Mouse (Mus musculus): ENCODE results near the gene Carns1. TPM values are rescaled to one million over a fixed set of nuclear protein-coding genes. Genes with fewer than 3 reads are reported as not detected.

The Carns1 gene
- polyA plus RNA-seq, 1 experiment, result 4.4 TPM

DNA sequence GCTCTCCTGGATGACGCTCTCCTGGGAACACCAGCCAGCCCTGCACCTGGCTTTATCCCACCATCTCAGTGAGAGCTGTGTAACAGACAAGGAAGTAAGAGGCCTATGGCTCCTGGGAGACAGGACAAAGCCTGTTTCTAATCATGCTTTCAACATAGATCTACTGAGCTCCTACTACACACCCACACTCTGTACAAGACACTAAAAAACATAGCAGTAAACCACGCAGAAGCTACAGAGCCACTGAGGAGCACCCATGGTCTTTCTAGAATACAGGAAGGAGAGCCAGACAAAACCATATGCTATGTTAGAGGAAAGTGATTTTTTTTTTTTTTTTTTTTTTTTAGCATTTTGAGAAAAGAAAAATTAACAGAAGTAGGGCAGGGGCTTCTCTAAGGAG, 56.9 kb downstream of the Carns1 start:
- no peaks in the 10 kb centered on the region for H3K27me3 ChIP-seq (ENCODE audit: control insufficient read depth, insufficient read depth, low read length)
- H3K27ac ChIP-seq (ENCODE audit: insufficient read depth, low read depth, low read length), result no peak overlapping the region
- H3K36me3 ChIP-seq (ENCODE audit: control insufficient read depth, insufficient read depth, low read length), result peaks cover 27% of the 10 kb centered on the region
- TF ChIP-seq CTCF (IDR thresholded peaks at IDR 0.05; ENCODE audit: extremely low read depth, insufficient read length, insufficient replicate concordance, low read depth, low read length) (no peak), POLR2A (IDR thresholded peaks at IDR 0.05; ENCODE audit: low read depth, low read length) (no peak)
- H3K4me1 ChIP-seq (ENCODE audit: control insufficient read depth, insufficient read depth, insufficient read length, low read length), result peaks cover 31% of the 10 kb centered on the region
- H3K4me3 ChIP-seq (ENCODE audit: low read depth, low read length), result no peak overlapping the region
- 94% methylated on average over 2 of the region's 2 CpGs for WGBS

DNA sequence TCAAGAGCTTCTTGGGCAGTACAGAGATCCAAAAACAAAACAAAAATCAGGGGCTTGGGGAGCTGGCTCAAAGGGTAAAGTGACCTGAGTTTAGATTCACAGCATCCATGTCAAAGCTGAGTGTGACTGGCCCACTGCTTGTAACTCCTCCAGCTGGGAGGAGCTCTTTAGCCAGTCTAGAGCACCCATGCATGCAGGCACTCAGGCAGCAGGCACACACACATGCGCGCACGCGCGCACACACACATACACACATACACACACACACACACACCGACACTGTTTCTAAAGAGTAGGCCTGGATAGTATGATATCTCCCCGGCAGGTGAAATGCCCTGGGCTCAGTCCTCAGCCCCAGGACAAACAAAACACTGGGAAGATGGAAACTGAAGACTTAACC, 58.3 kb downstream of the Carns1 start:
- WGBS, result 98% methylated on average over 7 of the region's 7 CpGs
- Histone ChIP-seq H3K4me3 (ENCODE audit: low read depth, low read length) (no peak overlapping the region), H3K27ac (ENCODE audit: insufficient read depth, low read depth, low read length) (no peak overlapping the region), H3K27me3 (ENCODE audit: control insufficient read depth, insufficient read depth, low read length) (no peaks in the 10 kb centered on the region), H3K36me3 (ENCODE audit: control insufficient read depth, insufficient read depth, low read length) (peaks cover 34% of the 10 kb centered on the region), H3K4me1 (ENCODE audit: control insufficient read depth, insufficient read depth, insufficient read length, low read length) (peaks cover 44% of the 10 kb centered on the region)
- TF ChIP-seq CTCF (IDR thresholded peaks at IDR 0.05; ENCODE audit: extremely low read depth, insufficient read length, insufficient replicate concordance, low read depth, low read length) (no peak), POLR2A (IDR thresholded peaks at IDR 0.05; ENCODE audit: low read depth, low read length) (no peak)

DNA sequence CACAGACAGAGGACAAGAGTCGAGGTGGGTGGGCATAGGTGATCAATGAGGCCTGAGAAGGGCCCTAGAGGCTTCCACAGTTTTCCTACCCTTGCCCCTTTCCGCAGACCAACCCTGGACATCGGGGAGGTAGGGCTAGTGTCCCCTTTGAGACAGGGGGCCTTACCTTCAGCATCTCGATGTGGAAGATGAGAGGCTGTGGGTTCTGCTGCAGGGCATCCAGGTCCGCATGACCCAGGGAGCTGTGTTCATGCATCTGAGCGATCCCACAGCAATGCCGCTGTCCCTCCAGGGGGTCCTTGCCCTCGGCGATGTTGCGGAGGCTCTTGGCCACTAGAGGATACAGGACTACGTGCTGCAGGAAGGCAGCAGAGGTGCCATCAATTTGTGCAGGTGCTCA, 59.5 kb downstream of the Carns1 start:
- peaks cover 45% of the 10 kb centered on the region for H3K36me3 ChIP-seq (ENCODE audit: control insufficient read depth, insufficient read depth, low read length)
- H3K27me3 ChIP-seq (ENCODE audit: control insufficient read depth, insufficient read depth, low read length), result no peaks in the 10 kb centered on the region
- no peak overlapping the region for H3K4me3 ChIP-seq (ENCODE audit: low read depth, low read length)
- no peak overlapping the region for H3K27ac ChIP-seq (ENCODE audit: insufficient read depth, low read depth, low read length)
- WGBS, result 93% methylated on average over 11 of the region's 11 CpGs
- TF ChIP-seq CTCF (IDR thresholded peaks at IDR 0.05; ENCODE audit: extremely low read depth, insufficient read length, insufficient replicate concordance, low read depth, low read length) (no peak), POLR2A (IDR thresholded peaks at IDR 0.05; ENCODE audit: low read depth, low read length) (no peak)
- peaks cover 42% of the 10 kb centered on the region for H3K4me1 ChIP-seq (ENCODE audit: control insufficient read depth, insufficient read depth, insufficient read length, low read length)

DNA sequence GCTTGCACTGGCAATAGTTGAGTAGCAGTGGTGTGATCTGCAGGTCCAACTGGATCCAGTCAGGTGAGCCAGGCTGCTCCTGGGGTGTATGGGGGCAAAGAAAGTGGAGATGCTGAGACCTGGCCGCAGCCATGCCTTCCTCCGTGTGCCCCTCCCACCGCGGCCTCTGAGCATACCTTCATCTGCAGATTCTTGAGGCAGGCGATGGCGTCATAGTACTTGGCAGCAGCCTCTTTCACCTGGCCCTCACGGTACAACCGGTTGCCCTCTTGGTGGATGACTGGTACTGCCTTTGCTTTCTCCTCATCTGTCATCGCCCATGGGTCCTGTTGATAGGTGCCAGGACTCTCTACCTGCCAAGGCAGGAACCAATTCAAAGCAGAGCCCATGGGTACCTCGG, 60.1 kb downstream of the Carns1 start:
- Histone ChIP-seq H3K36me3 (ENCODE audit: control insufficient read depth, insufficient read depth, low read length) (peaks cover 45% of the 10 kb centered on the region), H3K27ac (ENCODE audit: insufficient read depth, low read depth, low read length) (peak overlapping the region; percentile 99), H3K4me1 (ENCODE audit: control insufficient read depth, insufficient read depth, insufficient read length, low read length) (peaks cover 38% of the 10 kb centered on the region), H3K27me3 (ENCODE audit: control insufficient read depth, insufficient read depth, low read length) (no peaks in the 10 kb centered on the region), H3K4me3 (ENCODE audit: low read depth, low read length) (no peak overlapping the region)
- TF ChIP-seq POLR2A (IDR thresholded peaks at IDR 0.05; ENCODE audit: low read depth, low read length), result no peak
- TF ChIP-seq CTCF (IDR thresholded peaks at IDR 0.05; ENCODE audit: extremely low read depth, insufficient read length, insufficient replicate concordance, low read depth, low read length), result no peak
- WGBS, result 91% methylated on average over 10 of the region's 10 CpGs

DNA sequence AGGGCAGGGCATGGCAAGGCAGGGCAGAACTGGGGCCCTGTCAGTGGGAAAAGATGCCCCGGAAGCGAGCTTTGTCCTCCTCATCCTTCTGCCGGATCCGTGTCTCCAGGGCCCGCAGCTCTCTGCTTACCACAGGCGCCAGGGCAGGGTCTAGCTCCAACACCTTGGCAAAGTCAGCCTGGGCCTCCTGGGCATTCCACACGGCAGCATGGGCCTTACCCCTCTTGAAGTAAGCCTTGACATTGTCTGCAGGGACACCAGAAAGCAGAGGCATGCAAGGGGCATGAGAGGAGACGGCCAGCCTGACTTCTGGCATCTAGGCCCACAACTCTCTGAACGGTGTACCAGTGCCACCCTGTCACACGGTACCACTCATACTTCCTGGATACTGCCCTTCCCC, 60.7 kb downstream of the Carns1 start:
- Histone ChIP-seq H3K27me3 (ENCODE audit: control insufficient read depth, insufficient read depth, low read length) (no peaks in the 10 kb centered on the region), H3K4me1 (ENCODE audit: control insufficient read depth, insufficient read depth, insufficient read length, low read length) (peaks cover 36% of the 10 kb centered on the region), H3K4me3 (ENCODE audit: low read depth, low read length) (no peak overlapping the region), H3K36me3 (ENCODE audit: control insufficient read depth, insufficient read depth, low read length) (peaks cover 45% of the 10 kb centered on the region), H3K27ac (ENCODE audit: insufficient read depth, low read depth, low read length) (peak overlapping the region; percentile 99)
- 47% methylated on average over 10 of the region's 10 CpGs for WGBS
- TF ChIP-seq POLR2A (IDR thresholded peaks at IDR 0.05; ENCODE audit: low read depth, low read length) (no peak), CTCF (IDR thresholded peaks at IDR 0.05; ENCODE audit: extremely low read depth, insufficient read length, insufficient replicate concordance, low read depth, low read length) (no peak)

Other genes with a start within 250 kb of the Carns1 start
- 32.8 and 43.0 TPM in 2 replicates for gene Aldh3b1, start 245.7 kb downstream of the Carns1 start, polyA plus RNA-seq (2012; rRNA removed)
- gene Unc93b1, start 240.3 kb downstream of the Carns1 start, polyA plus RNA-seq (2012; rRNA removed), result 108 and 140 TPM in 2 replicates
- gene Aldh3b3, start 216.8 kb downstream of the Carns1 start, polyA plus RNA-seq (2012; rRNA removed), result not detected in 2 replicates
- 0.55 and 1.5 TPM in 2 replicates for gene Aldh3b2, start 203.2 kb downstream of the Carns1 start, polyA plus RNA-seq (2012; rRNA removed)
- 99.4 and 147 TPM in 2 replicates for gene Acy3, start 188.9 kb downstream of the Carns1 start, polyA plus RNA-seq (2012; rRNA removed)
- gene Tbx10, start 182.7 kb downstream of the Carns1 start, polyA plus RNA-seq (2012; rRNA removed), result 0.10 TPM in 1 of 2 replicates, not detected in the other
- gene Nudt8, start 174.9 kb downstream of the Carns1 start, polyA plus RNA-seq (2012; rRNA removed), result 30.6 and 33.7 TPM in 2 replicates
- 0.77 and 0.90 TPM in 2 replicates for gene Gm49405, start 174.9 kb downstream of the Carns1 start, polyA plus RNA-seq (2012; rRNA removed)
- 5.1 and 8.2 TPM in 2 replicates for gene Doc2g, start 172.2 kb downstream of the Carns1 start, polyA plus RNA-seq (2012; rRNA removed)
- 92.8 and 170 TPM in 2 replicates for gene Ndufv1, start 162.7 kb downstream of the Carns1 start, polyA plus RNA-seq (2012; rRNA removed)
- 798 and 1,214 TPM in 2 replicates for gene Gstp1, start 137.5 kb downstream of the Carns1 start, polyA plus RNA-seq (2012; rRNA removed)
- 231 and 289 TPM in 2 replicates for gene Gstp2, start 129.5 kb downstream of the Carns1 start, polyA plus RNA-seq (2012; rRNA removed)
- 11.8 and 15.0 TPM in 2 replicates for gene Gstp3, start 115.9 kb downstream of the Carns1 start, polyA plus RNA-seq (2012; rRNA removed)
- gene Cabp2, start 93.9 kb downstream of the Carns1 start, polyA plus RNA-seq (2012; rRNA removed), result 24.8 TPM in 1 of 2 replicates, not detected in the other
- gene Cdk2ap2, start 78.3 kb downstream of the Carns1 start, polyA plus RNA-seq (2012; rRNA removed), result 186 and 366 TPM in 2 replicates
- gene Pitpnm1, start 75.5 kb downstream of the Carns1 start, polyA plus RNA-seq (2012; rRNA removed), result 108 and 197 TPM in 2 replicates
- gene Aip, start 49.6 kb downstream of the Carns1 start, polyA plus RNA-seq (2012; rRNA removed), result 41.3 and 59.8 TPM in 2 replicates
- gene Gpr152, start 35.7 kb downstream of the Carns1 start, polyA plus RNA-seq (2012; rRNA removed), result 0.06 TPM in 1 of 2 replicates, not detected in the other
- gene Cabp4, start 31.4 kb downstream of the Carns1 start, polyA plus RNA-seq (2012; rRNA removed), result 0.25 and 0.42 TPM in 2 replicates
- 264 and 493 TPM in 2 replicates for gene Coro1b, start 26.9 kb downstream of the Carns1 start, polyA plus RNA-seq (2012; rRNA removed)
- gene Ptprcap, start 21.9 kb downstream of the Carns1 start, polyA plus RNA-seq (2012; rRNA removed), result 95.3 and 169 TPM in 2 replicates
- 37.9 and 42.5 TPM in 2 replicates for gene Rps6kb2, start 12.1 kb downstream of the Carns1 start, polyA plus RNA-seq (2012; rRNA removed)
- gene Tbc1d10c, start 15.8 kb upstream of the Carns1 start, polyA plus RNA-seq (2012; rRNA removed), result 15.3 and 21.9 TPM in 2 replicates
- 142 and 258 TPM in 2 replicates for gene Ppp1ca, start 16.6 kb upstream of the Carns1 start, polyA plus RNA-seq (2012; rRNA removed)
- 8.2 and 12.2 TPM in 2 replicates for gene Rad9a, start 26.2 kb upstream of the Carns1 start, polyA plus RNA-seq (2012; rRNA removed)
- 10.1 and 12.4 TPM in 2 replicates for gene Clcf1, start 38.8 kb upstream of the Carns1 start, polyA plus RNA-seq (2012; rRNA removed)
- gene AC109138.7, start 38.9 kb upstream of the Carns1 start, polyA plus RNA-seq (2012; rRNA removed), result not detected in 2 replicates
- 46.4 and 118 TPM in 2 replicates for gene Pold4, start 56.4 kb upstream of the Carns1 start, polyA plus RNA-seq (2012; rRNA removed)
- gene Ssh3, start 93.7 kb upstream of the Carns1 start, polyA plus RNA-seq (2012; rRNA removed), result 72.2 and 105 TPM in 2 replicates
- gene Ankrd13d, start 107.7 kb upstream of the Carns1 start, polyA plus RNA-seq (2012; rRNA removed), result 1.1 and 1.8 TPM in 2 replicates
- gene Grk2, start 130.7 kb upstream of the Carns1 start, polyA plus RNA-seq (2012; rRNA removed), result 64.0 and 128 TPM in 2 replicates
- gene Kdm2a, start 222.8 kb upstream of the Carns1 start, polyA plus RNA-seq (2012; rRNA removed), result 37.8 and 100 TPM in 2 replicates